Mouse (Mus musculus): ENCODE measurements around the gene Klhl29. TPM values are rescaled to one million over a fixed set of nuclear protein-coding genes. Genes with fewer than 3 reads are reported as not detected.

Klhl29 gene
- polyA plus RNA-seq, 1 experiment: 0.02 TPM

DNA sequence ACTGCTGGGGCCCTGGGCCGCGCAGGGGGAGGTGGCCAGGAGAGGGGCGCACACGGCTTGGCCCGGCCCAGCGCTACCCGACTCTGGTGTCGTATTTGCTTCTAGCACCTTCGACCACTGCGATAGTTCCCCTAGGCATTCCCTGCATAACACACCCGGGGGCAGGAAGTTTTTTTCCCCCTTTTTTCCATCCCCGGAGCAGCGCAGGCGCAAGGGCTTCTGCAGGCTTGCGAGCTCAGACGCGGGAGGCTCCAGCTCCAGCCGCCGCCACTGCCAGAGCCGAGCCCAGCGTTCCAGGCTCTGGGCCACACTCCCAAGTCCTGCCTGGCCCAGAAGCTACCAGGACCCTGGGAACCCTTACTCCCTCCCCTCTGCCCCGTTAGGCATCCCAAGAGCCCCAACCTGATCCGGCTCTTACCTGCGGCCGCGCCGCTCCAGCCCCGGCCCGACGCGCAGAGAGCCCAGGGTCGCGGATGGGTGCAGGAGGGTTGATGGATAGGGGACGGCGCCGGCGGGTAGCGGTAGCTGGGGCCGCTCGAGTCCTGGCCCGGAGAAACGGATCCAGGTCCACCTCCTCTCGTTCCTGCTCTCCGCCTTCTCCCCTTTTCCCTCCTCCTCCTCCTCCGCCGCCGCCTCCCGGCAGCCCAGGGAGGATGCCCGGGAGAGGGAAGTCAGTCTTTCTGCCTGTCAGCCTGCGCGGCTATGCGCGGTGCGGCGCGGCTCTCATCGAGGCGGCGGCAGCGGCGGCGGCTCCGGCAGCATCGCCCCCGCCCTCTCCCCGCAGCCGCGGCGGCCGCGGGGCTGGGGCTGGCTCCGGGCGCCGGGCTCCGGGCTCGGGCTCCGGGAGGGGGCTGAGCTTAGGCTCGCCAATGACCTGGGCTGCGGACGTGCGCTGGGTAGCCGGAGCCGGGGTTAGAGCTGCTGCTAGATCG lies 532 bp downstream of the Klhl29 start:
- H3K4me3 ChIP-seq: no peak overlapping the region
- peaks cover 17% of the 10 kb centered on the region for H3K27me3 ChIP-seq (ENCODE audit: control insufficient read depth, insufficient read depth, insufficient read length)
- no peaks in the 10 kb centered on the region for H3K36me3 ChIP-seq (ENCODE audit: control insufficient read depth, insufficient read depth)
- no peaks in the 10 kb centered on the region for H3K79me2 ChIP-seq (ENCODE audit: control insufficient read depth, insufficient read depth)
- H3ac ChIP-seq (ENCODE audit: control insufficient read depth, insufficient read length): no peak overlapping the region
- H3K4me2 ChIP-seq (ENCODE audit: low read depth): no peak overlapping the region
- TF ChIP-seq USF1 (IDR thresholded peaks at IDR 0.05; ENCODE audit: low read depth): no peak
- no peak for TF ChIP-seq SRF (IDR thresholded peaks at IDR 0.05; ENCODE audit: control insufficient read depth, insufficient read length, low read depth)
- no peak for TF ChIP-seq MAX (IDR thresholded peaks at IDR 0.05; ENCODE audit: low read depth)

DNA sequence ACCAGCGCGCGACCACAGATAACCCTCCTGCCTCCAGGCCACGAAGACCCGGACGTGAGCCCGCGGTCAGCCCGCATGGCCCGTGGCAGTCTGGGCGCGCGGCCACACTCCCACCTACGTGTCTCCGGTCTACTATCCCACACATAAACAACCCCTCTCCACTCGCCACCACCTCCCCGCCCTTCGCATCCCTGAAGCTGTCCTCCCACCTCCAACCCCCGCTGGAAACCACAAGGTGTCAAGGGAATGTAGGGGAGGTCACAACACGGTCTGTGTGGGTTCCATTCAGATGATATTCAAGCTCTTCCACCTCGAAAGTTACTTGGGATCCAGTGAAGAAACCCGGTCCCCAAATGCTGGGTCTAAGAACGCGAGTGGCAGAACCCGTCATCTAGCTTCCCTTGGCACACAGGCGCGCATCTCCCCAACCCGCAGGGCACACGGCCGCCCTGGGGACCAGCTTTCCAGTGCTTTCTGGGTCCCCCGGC lies 1.2 kb downstream of the Klhl29 start:
- Histone ChIP-seq H3K4me3 (no peak overlapping the region), H3K27me3 (ENCODE audit: control insufficient read depth, insufficient read depth, insufficient read length) (peaks cover 17% of the 10 kb centered on the region), H3K79me2 (ENCODE audit: control insufficient read depth, insufficient read depth) (no peaks in the 10 kb centered on the region), H3K4me2 (ENCODE audit: low read depth) (no peak overlapping the region), H3ac (ENCODE audit: control insufficient read depth, insufficient read length) (no peak overlapping the region), H3K36me3 (ENCODE audit: control insufficient read depth, insufficient read depth) (no peaks in the 10 kb centered on the region)
- TF ChIP-seq CEBPB (IDR thresholded peaks at IDR 0.05; ENCODE audit: insufficient read depth, poor library complexity, severe bottlenecking) (no peak), TCF12 (IDR thresholded peaks at IDR 0.05; ENCODE audit: insufficient read depth, poor library complexity, severe bottlenecking) (no peak)

DNA sequence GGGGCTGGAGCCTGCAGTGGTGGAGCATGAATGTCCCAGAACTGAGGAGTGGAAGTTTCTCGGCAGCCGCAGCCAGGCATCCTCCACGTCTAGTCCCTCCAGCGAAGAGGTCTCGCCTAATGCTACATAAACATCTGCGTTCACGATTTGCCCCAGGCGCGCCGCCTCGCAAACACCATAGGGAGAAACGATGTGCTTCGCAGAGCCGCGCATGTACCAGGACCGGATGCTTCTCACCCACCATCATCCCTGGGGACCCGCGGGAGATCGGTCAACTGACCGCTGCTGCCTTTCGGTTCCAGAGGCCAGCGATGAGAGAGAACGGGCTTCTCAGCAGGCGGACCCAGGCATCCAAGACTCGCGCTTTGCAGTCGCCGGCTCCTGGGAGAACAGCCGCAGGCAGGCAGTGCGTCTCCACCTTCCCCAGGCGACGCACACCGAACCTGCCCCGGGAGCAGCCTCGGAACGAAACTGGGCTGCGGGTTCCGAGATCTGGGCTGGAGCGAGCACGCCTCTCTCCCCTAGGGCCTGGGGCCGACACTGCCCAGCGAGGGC lies 1.8 kb downstream of the Klhl29 start:
- H3ac ChIP-seq (ENCODE audit: control insufficient read depth, insufficient read length): no peak overlapping the region
- H3K4me3 ChIP-seq: no peak overlapping the region
- TF ChIP-seq USF1 (IDR thresholded peaks at IDR 0.05; ENCODE audit: low read depth): no peak
- TF ChIP-seq TCF12 (IDR thresholded peaks at IDR 0.05; ENCODE audit: insufficient read depth, poor library complexity, severe bottlenecking): no peak
- TF ChIP-seq MAX (IDR thresholded peaks at IDR 0.05; ENCODE audit: low read depth): no peak
- TF ChIP-seq POLR2A (IDR thresholded peaks at IDR 0.05; ENCODE audit: insufficient read length, low read depth): no peak
- no peak for TF ChIP-seq POLR2AphosphoS2 (IDR thresholded peaks at IDR 0.05; ENCODE audit: insufficient read length, low read depth)
- TF ChIP-seq TCF3 (IDR thresholded peaks at IDR 0.05; ENCODE audit: insufficient read length, low read depth): no peak
- TF ChIP-seq REST (IDR thresholded peaks at IDR 0.05; ENCODE audit: insufficient read depth, insufficient read length): no peak
- TF ChIP-seq MYOD1 (IDR thresholded peaks at IDR 0.05; ENCODE audit: control insufficient read depth in 1 of 3, insufficient read length in 2 of 3, low read depth in 2 of 3): no peak
- TF ChIP-seq SRF (IDR thresholded peaks at IDR 0.05; ENCODE audit: control insufficient read depth, insufficient read length, low read depth): no peak
- TF ChIP-seq CEBPB (IDR thresholded peaks at IDR 0.05; ENCODE audit: insufficient read depth, poor library complexity, severe bottlenecking): no peak
- TF ChIP-seq MYOG (IDR thresholded peaks at IDR 0.05; ENCODE audit: control insufficient read depth in 1 of 3, insufficient read depth in 1 of 3, insufficient read length in 2 of 3, low read depth in 2 of 3): no peak
- TF ChIP-seq E2F4 (IDR thresholded peaks at IDR 0.05; ENCODE audit: insufficient read depth): no peak
- no peak overlapping the region for H3K4me2 ChIP-seq (ENCODE audit: low read depth)
- H3K27me3 ChIP-seq (ENCODE audit: control insufficient read depth, insufficient read depth, insufficient read length): peaks cover 17% of the 10 kb centered on the region
- H3K36me3 ChIP-seq (ENCODE audit: control insufficient read depth, insufficient read depth): no peaks in the 10 kb centered on the region
- no peaks in the 10 kb centered on the region for H3K79me2 ChIP-seq (ENCODE audit: control insufficient read depth, insufficient read depth)

DNA sequence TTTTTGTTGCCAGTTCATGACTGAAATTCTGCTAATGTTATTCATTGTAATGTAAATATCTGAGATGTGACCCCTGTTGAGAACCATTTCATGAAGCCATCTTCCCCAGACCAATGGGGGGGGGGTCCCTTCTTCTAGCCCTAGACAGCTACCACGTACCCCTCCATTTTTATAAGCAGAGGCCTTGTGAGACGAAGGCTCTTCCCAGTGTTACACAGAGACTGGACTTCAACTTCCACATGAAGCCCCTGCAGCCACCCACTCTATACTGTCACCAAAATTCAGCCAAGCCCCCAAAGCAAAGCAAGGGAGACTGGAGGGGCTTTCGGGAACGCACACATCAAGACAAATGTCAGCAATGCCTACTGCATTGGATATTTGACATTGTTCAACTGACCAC lies 6.1 kb downstream of the Klhl29 start:
- H3ac ChIP-seq (ENCODE audit: control insufficient read depth, insufficient read length): no peak overlapping the region
- no peaks in the 10 kb centered on the region for H3K36me3 ChIP-seq (ENCODE audit: control insufficient read depth, insufficient read depth)
- peaks cover 7% of the 10 kb centered on the region for H3K27me3 ChIP-seq (ENCODE audit: control insufficient read depth, insufficient read depth, insufficient read length)
- TF ChIP-seq TCF3 (IDR thresholded peaks at IDR 0.05; ENCODE audit: insufficient read length, low read depth) (no peak), REST (IDR thresholded peaks at IDR 0.05; ENCODE audit: insufficient read depth, insufficient read length) (no peak), CEBPB (IDR thresholded peaks at IDR 0.05; ENCODE audit: insufficient read depth, poor library complexity, severe bottlenecking) (no peak)
- no peaks in the 10 kb centered on the region for H3K79me2 ChIP-seq (ENCODE audit: control insufficient read depth, insufficient read depth)
- H3K4me3 ChIP-seq: no peak overlapping the region
- no peak overlapping the region for H3K4me2 ChIP-seq (ENCODE audit: low read depth)

DNA sequence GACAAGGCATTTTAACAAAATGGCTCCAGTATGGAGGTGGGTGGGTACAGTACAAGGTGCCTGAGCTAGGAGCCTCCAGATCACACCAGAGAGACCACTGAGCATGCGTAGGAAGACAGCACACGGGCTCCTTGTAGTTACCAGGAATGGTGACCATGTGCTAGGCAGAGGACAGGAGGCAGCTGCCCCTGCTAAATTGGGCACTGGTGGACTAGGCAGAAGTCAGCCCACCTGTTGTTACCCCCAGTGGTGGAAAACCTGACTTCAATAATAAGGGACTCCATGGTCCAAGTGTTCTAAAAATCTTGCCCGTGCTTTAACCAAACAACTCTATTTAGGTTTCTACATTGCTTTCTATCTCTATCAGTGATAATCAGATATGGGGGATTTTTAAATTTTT lies 10.6 kb downstream of the Klhl29 start:
- H3ac ChIP-seq (ENCODE audit: control insufficient read depth, insufficient read length): no peak overlapping the region
- no peaks in the 10 kb centered on the region for H3K27me3 ChIP-seq (ENCODE audit: control insufficient read depth, insufficient read depth, insufficient read length)
- H3K4me2 ChIP-seq (ENCODE audit: low read depth): no peak overlapping the region
- no peak overlapping the region for H3K4me3 ChIP-seq
- H3K36me3 ChIP-seq (ENCODE audit: control insufficient read depth, insufficient read depth): no peaks in the 10 kb centered on the region
- no peak for TF ChIP-seq REST (IDR thresholded peaks at IDR 0.05; ENCODE audit: insufficient read depth, insufficient read length)
- peak in 1 of 3 experiments; percentile 3 for TF ChIP-seq MYOD1 (IDR thresholded peaks at IDR 0.05; ENCODE audit: control insufficient read depth in 1 of 3, insufficient read length in 2 of 3, low read depth in 2 of 3)
- TF ChIP-seq E2F4 (IDR thresholded peaks at IDR 0.05; ENCODE audit: insufficient read depth): no peak
- no peaks in the 10 kb centered on the region for H3K79me2 ChIP-seq (ENCODE audit: control insufficient read depth, insufficient read depth)

Data from myocyte (in vitro differentiated cells).